Mouse (Mus musculus): ENCODE data around the gene Nucb1. TPM values are rescaled to one million over a fixed set of nuclear protein-coding genes. Genes with fewer than 3 reads are reported as not detected.
"Not testable (repeated sequence)": the region's sequence is repeated elsewhere in the genome, so short reads cannot be mapped to it uniquely, and the experiment has no call there.

Nucb1 gene
- total RNA-seq, 2 experiments from 2014 or later = 144 to 151 TPM

GRCm38 (mm10) chr7:45525809-45526473 lies 15.7 kb upstream of the Nucb1 start, which contains the start of the genes Ppp1r15a and Plekha4:
TSS of gene Ppp1r15a (minus strand) at chr7:45526268.
TSS of gene Plekha4 (plus strand) at chr7:45526330.
- peak; percentile 97 to 98 for DNase-seq
- intact Hi-C loops (cut with DNase I) = no loop called here

DNA sequence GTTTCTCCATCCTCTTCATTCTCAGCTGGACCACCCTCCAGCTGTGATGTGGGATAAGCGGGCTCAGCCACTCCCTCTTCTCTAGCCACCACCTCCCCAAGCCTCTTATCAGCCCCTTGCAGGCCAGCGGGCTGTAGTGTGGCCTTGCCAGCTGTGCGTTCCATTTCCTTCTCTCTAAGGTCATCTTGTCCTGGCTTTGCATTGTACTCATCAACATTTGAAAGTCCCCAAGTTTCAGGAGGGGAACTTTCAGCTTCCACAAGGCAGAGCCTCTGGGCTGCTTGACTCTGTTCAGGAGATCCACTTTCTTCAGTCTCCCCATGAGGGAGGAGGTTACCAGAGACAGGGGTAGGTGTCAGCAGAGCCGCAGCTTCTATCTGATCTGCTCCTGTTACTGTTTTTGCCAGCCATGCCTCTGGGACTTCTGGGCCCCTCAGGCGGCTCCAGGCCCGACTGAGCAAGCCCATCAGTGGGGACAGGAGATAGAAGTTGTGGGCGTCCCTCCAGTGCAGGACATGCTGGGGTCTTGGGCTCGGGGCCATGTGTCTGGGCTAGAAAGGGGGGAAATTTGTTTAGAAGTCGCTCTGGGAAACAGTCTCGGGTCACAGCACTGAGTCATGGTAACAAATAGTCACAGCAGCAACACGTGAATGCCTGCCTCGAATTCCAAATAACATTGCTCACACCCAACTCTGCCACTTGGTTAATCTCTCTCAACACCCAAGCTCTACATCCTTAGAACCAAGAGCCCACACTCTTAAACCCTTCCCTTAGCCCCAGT lies 14.8 kb upstream of the Nucb1 start:
- intact Hi-C loops (cut with DNase I) = no loop called here
- DNase-seq = peak; percentile 67 to 70

GRCm38 (mm10) chr7:45523678-45524170 lies 13.5 kb upstream of the Nucb1 start:
- intact Hi-C loops (cut with DNase I) = loop anchor here (2.0 kb wide), 2 partner anchors 47 to 57 kb away; partner anchors contain the start of gene Bax
- DNase-seq = no peak

DNA sequence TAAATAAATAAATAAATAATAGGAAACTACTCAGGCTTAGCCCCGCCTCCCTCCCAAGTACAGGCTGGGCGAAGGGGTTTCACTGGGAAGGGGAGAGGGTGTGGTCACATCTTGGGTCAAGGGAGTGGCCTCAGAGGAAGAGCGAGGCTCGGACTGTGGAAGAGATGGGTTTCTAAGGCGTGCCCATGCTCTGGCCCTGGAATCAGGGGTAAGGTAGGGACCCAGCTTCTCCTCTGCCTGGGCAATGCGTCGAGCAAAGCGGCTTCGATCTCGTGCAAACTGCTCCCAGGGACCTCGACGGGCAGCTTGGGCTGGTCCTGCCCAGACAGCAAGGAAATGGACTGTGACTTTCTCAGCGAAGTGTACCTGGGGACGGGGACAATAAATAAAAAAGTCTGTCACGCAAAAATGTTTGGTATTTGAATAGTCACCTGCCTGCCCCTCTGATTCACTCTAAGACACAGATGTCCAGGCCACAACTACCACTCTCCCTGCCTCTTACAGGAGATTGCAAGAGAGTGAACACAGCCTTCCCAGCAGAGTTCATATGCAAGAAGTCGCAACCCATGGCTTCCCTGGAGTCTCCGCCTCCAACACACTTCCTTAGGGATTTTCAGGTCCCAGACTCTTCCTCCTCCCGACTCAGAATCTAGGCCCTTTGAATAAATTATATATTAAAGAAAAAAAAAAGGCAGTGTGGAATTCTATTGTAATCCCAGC lies 12.9 kb upstream of the Nucb1 start:
- intact Hi-C loops (cut with DNase I) = loop anchor here (2.0 kb wide), 2 partner anchors 46 to 56 kb away; partner anchors contain the start of gene Bax
- no peak for DNase-seq

- DNase-seq = no peak
- intact Hi-C loops (cut with DNase I) = loop anchor here (2.0 kb wide), 2 partner anchors 45 to 55 kb away; partner anchors contain the start of gene Bax
Measured at GRCm38 (mm10) chr7:45522194-45522752, 12.1 kb upstream of the Nucb1 start.

DNA sequence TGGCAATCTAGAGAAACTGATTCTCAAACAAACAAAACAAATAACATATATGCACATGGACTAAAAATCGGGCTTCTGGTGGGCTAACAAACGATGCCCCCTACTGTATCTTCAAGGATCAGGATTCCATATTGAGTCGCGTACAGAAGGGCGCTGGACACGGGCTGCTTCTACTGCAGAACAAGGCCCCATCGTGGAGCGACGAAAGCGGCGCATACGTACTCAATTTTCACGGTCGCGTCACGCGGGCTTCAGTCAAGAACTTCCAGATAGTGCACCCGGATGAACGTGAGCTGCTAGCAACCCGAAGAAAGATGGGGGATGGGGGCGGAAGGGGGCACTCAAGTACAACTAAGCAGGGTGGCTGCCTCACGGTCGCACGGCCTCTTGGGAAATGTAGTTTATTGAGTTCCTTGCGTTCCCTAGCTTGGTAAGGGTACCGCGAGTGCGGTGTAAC lies 11.6 kb upstream of the Nucb1 start:
- intact Hi-C loops (cut with DNase I) = loop anchor here (2.0 kb wide), 2 partner anchors 45 to 55 kb away; partner anchors contain the start of gene Bax
- DNase-seq = peak; percentile 91 to 92

DNA sequence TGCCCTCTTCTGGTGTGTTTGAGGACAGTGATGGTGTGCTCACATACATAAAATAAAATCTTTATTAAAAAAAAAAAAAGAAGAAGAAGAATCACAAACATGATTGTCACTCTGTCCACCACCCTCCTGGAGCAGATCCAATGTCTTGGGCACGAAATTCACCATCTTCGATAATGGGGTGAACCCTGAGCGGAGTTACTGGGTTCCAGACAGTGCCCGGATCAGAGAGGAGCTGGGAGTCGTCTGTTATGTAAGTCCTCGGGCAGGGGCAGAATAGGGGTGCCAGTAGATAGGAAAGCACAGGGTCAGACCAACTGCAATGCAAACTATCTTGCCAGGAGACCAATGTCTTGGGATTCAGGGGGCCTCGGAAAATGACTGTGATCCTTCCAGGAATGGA lies 10.4 kb upstream of the Nucb1 start:
- intact Hi-C loops (cut with DNase I) = no loop called here
- DNase-seq = no peak

GRCm38 (mm10) chr7:45519345-45520120 lies 9.3 kb upstream of the Nucb1 start:
- no peak for DNase-seq
- intact Hi-C loops (cut with DNase I) = no loop called here

- intact Hi-C loops (cut with DNase I) = no loop called here
- no peak for DNase-seq
Measured at GRCm38 (mm10) chr7:45518618-45519017, 8.4 kb upstream of the Nucb1 start.

DNA sequence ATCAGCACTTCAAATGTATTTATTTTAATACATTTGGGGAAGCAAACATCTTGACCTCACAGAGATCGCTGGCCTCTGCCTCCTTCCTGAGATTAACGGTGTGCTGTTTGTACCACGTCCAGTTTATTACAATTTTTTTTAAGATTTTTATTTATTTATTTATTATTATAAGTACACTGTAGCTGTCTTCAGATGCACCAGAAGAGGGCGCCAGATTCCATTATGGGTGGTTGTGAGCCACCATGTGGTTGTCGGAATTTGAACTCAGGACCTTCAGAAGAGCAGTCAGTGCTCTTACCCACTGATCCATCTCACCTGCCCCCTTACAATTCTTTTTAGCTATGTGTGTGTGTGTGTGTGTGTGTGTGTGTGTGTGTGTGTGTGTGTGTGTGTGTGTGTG lies 6.6 kb upstream of the Nucb1 start:
- intact Hi-C loops (cut with DNase I); DNase-seq: not testable (repeated sequence)

DNA sequence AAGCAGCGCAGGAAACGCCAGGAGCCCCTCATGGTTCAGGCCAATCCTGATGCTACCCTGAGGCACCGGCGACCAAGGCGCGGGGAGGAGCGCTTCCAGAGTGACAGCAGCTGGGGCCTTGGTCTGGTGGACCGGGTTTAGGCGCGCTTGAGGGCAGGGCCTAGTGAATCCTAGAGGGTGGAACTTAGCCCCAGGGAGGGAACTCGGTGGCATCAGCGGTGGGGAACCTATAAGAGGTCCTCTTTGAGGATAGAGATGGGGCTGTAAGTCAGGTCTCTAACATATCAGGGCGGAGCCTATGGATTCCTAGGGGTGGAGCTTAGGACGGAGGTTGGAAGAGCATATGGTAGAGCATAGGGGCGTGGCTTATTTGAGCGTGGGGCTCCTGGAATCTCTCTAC lies 5.2 kb upstream of the Nucb1 start:
- intact Hi-C loops (cut with DNase I) = no loop called here
- DNase-seq = no peak

- intact Hi-C loops (cut with DNase I) = no loop called here
- DNase-seq = no peak
Measured at GRCm38 (mm10) chr7:45514411-45514810, 4.2 kb upstream of the Nucb1 start.

- DNase-seq = no peak
- intact Hi-C loops (cut with DNase I) = no loop called here
Measured at GRCm38 (mm10) chr7:45509181-45509882, 874 bp downstream of the Nucb1 start.

GRCm38 (mm10) chr7:45508561-45508960 lies 1.6 kb downstream of the Nucb1 start:
- intact Hi-C loops (cut with DNase I) = no loop called here
- DNase-seq = no peak

DNA sequence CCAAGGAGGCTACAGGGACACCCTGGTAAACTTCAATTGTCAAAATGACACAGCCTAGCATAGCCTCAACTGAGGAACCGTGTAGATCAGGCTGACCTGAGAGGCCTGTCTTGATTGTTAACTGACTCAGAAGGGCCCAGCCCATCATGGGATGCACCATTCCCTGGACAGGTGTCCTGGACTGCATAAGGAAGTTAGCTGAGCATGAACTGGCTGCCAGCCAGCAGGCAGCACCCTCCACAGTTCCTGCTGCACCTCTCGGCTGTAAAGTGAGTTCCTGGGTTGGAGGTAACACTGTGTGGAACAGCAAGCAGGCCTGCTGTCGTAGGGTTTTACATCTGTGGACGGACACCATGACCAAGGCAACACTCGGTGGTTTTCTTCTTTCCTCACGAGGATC lies 2.6 kb downstream of the Nucb1 start:
- DNase-seq = no peak
- intact Hi-C loops (cut with DNase I) = no loop called here

- DNase-seq = no peak
- intact Hi-C loops (cut with DNase I) = no loop called here
Measured at GRCm38 (mm10) chr7:45498427-45498826, 11.8 kb downstream of the Nucb1 start.

DNA sequence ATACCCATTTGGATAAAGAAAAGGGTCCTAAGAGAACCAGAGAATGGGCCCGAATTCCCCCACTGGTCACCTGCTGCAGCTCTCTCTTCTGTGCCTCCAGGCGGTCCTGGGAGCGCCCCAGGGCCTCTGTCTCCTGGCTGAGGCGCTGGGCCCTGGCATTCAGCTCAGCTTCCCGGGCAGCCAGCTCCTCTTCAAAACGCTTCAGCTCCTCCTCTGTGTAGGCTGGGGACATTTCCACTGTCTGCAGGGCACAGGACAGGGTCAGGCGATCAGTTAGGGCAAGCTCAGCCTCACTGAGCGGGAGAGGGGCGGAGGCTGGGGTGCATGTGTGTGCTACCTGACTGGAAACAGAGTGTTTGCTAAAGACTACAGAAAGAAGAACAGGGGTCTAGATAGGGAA lies 15.7 kb downstream of the Nucb1 start:
- DNase-seq = peak in 1 of 2 experiments; percentile 35
- intact Hi-C loops (cut with DNase I) = no loop called here

DNA sequence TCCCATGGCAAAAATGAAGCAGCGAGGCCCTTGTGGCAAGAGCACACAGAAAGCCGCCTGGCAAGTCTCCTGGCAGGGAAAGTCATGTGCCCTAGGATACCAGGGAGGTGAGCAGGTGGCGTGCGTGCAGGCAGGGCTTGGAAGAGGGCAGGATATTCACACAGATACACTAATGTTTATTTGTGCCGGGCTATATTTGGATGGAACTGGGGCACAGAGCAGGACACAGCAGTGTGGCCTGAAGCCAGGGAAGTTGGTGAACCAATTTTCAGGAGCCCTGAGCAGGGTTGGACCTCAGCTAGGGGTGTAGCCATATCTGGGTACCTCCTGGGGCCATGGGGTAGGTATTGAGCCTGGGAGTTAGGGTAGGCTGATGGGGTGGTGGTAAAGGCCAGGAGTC lies 17.3 kb downstream of the Nucb1 start:
- peak; percentile 61 to 67 for DNase-seq

DNA sequence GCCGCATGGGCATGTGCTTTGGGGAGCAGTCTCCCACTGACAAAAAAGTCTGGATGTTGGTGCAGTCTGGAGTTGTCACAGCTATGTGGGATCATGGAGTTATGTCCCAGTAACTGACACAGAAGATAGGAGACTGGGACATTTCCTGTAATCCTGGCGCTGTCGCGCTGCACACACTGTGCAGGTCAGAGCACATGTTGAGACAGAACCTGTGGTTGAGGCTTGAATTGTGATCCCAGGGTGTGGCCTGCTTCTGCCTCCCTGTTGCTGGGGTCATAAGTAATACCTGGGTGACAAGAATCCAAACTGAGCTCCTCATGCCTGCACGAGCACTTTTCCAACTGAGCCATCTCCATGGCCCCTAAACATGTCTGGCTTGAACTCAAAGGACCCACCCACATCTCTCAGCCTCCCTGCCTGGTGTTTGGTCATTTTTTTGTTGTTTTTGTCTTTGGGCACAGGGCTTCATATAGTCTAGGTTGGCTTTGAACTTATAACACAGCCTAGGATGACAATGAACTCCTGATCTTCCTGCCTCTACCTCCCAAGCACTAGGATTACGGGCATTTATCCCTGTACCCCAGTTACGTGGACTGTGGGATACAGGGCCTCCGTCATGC lies 17.9 kb downstream of the Nucb1 start:
- intact Hi-C loops (cut with DNase I) = no loop called here
- DNase-seq = no peak

More for the DNA sequence above, 17.3 kb downstream of the Nucb1 start:
- intact Hi-C loops (cut with DNase I) = no loop called here

Measured in heart, postnatal 10 days (tissue).